Mouse (Mus musculus) right cerebral cortex, postnatal 4 days (tissue): ENCODE measurements around the gene 4930470P17Rik.

ENCODE experiments used
- DNase-seq: peaks from one replicate; pipeline ENCODE4 v3.0.0-alpha.2; 2022

Gene 4930470P17Rik

GRCm38 (mm10) chr2:170577502-170577901 is 24.3 kb downstream of the 4930470P17Rik start:
- no peak for DNase-seq

GRCm38 (mm10) chr2:170576077-170576476 is 25.7 kb downstream of the 4930470P17Rik start:
- DNase-seq: no peak

- DNase-seq: no peak
Observed at GRCm38 (mm10) chr2:170564995-170565394, 36.8 kb downstream of the 4930470P17Rik start.

- DNase-seq: no peak
Observed at GRCm38 (mm10) chr2:170563956-170564855, 37.6 kb downstream of the 4930470P17Rik start.

GRCm38 (mm10) chr2:170552088-170552487 is 49.7 kb downstream of the 4930470P17Rik start:
- DNase-seq: no peak

GRCm38 (mm10) chr2:170550240-170550639 is 51.6 kb downstream of the 4930470P17Rik start:
- peak; percentile 22 for DNase-seq

- DNase-seq: no peak
Observed at GRCm38 (mm10) chr2:170549146-170549545, 52.7 kb downstream of the 4930470P17Rik start.

- no peak for DNase-seq
Observed at GRCm38 (mm10) chr2:170548046-170548445, 53.8 kb downstream of the 4930470P17Rik start.

GRCm38 (mm10) chr2:170547526-170547925 is 54.3 kb downstream of the 4930470P17Rik start:
- DNase-seq: no peak

- no peak for DNase-seq
Observed at GRCm38 (mm10) chr2:170545745-170546144, 56.1 kb downstream of the 4930470P17Rik start.

- DNase-seq: no peak
Observed at GRCm38 (mm10) chr2:170544950-170545349, 56.9 kb downstream of the 4930470P17Rik start.

GRCm38 (mm10) chr2:170544159-170544558 is 57.7 kb downstream of the 4930470P17Rik start:
- DNase-seq: no peak

- no peak for DNase-seq
Observed at GRCm38 (mm10) chr2:170543625-170544024, 58.2 kb downstream of the 4930470P17Rik start.

- DNase-seq: no peak
Observed at GRCm38 (mm10) chr2:170539211-170539610, 62.6 kb downstream of the 4930470P17Rik start.

- no peak for DNase-seq
Observed at GRCm38 (mm10) chr2:170535841-170536240, 66.0 kb downstream of the 4930470P17Rik start.

- DNase-seq: no peak
Observed at GRCm38 (mm10) chr2:170534803-170535174, 67.0 kb downstream of the 4930470P17Rik start.

- no peak for DNase-seq
Observed at GRCm38 (mm10) chr2:170534116-170534802, 67.6 kb downstream of the 4930470P17Rik start.

- no peak for DNase-seq
Observed at GRCm38 (mm10) chr2:170530256-170530655, 71.6 kb downstream of the 4930470P17Rik start.

GRCm38 (mm10) chr2:170529766-170530165 is 72.1 kb downstream of the 4930470P17Rik start:
- no peak for DNase-seq
